Mouse (Mus musculus) kidney, adult 2 months (tissue): ENCODE measurements at regions not wholly inside any gene's neighbourhood (a gene's known extent, or its start where the extent isn't known, plus 50 kb on each side); places are given as distances from the start of the nearest gene placed in this dataset.

Source experiments
- CTCF ChIP-seq: fragments of 200-500 bp; conservative IDR thresholded peaks from 2 replicates; pipeline ENCODE4 v1.5.1; 2011; ENCODE audit warnings: low read depth, mild to moderate bottlenecking, control low read depth, low read length, moderate library complexity, mixed read lengths; ENCODE audit not compliant: insufficient read depth, insufficient read length
- POLR2A ChIP-seq: fragments of 200-500 bp; IDR thresholded peaks from one replicate; pipeline ENCODE4 v1.6.1; 2011; ENCODE audit warnings: low read depth, low read length, control low read depth

GRCm38 (mm10) chr3:38326211-38326610, 158.4 kb downstream of the Ankrd50 start:
- TF ChIP-seq POLR2A (no peak), CTCF (no peak)
